Mouse (Mus musculus) retina, adult 2 months (tissue): Measurements from ENCODE around the gene Cct4.

Experiments used
- DNase-seq: peaks from one replicate; pipeline ENCODE4 v3.0.0-alpha.2; 2012; ENCODE audit warnings: low read depth, low spot score

The Cct4 gene

DNA sequence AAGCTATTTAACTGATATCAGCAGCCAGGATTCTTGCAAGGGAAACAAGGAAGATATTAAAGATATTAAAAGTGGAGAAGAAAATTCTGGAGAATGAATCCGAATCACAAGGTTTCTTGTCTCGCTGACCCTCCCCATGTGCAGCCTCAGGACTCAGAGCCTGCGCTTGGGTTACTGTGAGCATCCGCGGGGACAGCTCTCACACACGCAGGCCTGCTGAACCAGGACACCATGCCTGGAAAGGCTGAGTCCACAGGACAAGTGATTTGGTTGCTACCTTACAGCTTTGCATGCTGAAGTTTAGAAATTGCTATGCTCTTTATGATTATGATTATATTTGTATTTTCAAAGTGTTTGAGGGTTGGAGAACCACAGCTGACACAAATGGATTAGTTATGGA is 39.1 kb downstream of the Cct4 start:
- DNase-seq, result no peak

DNA sequence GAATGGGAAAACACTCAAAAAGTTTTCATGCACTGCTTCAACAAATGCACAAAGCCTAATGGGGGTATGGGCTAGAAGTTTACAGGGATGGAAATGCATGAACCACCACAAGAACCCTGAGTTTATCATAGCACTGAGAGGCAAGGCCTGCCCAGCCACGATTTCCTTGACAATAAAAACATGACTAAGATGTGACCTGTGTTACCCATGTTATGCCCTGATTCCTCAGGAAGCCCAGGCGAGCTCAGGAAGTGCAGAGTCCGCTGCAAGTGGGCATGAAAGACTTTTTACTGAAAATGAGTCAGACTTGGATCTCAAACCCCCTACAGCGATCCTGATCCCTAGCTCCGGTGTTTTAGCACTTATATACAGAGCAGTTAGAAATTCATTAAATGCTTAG is 56.9 kb downstream of the Cct4 start:
- DNase-seq, result no peak

DNA sequence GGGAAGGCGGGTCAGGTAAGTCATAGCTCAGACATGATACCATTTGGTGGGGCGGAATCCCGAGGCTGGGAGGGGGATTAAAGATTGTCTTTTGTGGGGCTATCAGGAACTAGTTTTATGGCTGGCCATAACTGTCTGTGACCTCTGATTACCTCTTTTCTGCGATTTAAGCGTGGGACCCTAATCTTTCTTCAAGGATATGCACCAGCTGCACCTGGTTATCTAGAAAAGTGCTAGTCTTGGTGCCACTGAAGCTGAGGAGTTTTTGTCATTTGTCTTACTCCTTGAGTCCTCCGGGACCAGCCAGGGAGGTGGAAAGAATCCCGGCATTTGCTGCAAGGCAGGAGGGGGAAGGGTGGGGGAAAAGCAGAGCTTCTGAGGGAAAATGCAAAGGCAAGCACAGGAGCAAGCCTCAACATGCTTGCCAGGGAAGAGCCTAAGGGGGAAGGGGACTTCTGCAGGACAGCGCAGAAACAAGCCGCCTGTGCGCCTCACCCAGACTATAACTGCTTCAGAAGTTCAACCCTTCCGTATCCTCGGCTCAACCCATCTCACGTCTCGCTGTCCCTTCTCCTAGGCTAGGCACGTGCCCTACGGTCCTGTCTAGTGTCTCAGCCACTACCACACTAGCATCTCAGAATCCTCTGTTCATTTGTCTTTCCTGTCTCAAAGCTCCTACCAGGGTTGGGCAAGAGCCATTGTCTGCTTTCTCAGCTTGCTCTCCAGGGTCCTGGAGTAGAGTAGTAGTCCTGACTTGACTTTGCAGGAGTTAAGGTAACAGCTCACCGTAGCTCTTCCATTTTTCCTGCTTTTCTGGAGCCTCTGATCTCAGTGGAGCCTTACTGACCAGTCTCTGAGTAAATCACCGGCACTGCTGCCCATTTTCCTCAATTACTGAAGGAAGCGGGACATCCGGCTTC is 57.6 kb downstream of the Cct4 start:
- DNase-seq, result no peak

DNA sequence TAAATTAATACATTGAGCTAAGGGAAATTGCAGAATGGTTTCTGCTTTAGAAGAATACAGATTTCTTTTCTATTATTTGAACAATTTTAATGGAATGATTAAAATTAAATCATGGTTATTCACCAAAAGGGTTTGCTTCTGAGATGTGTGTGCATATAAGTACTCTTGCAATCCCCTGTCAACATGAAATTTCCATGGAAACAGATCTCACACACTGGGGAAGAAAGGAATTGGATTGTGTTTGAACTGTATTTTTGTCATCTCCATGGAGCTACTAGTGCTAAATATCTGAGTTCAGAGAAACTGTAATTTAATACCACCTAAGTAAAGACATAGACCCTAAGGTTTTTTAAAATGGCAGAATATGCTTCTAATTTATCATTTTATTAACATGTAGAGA is 59.3 kb downstream of the Cct4 start:
- no peak for DNase-seq

DNA sequence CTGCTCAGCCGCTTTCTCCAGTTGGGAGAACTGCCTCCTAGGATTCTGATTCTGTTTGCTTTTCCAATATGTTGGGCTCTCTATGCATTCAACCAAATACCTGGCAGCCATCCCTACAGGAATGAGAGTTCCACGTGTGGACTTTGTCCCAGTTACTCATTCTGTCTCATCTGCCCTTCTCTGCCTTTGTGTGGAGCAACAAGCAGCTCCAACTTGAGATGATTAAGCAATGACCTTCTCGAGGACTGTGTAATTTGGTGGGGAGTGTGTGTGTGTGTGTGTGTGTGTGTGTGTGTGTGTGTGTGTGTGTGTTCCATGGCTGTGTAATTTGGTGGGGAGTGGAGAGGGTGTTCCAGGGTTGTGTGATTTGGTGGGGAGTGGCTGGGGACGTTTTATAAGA is 62.0 kb downstream of the Cct4 start:
- DNase-seq, result no peak
